Mouse (Mus musculus): ENCODE measurements around the gene Elavl1. TPM values are rescaled to one million over a fixed set of nuclear protein-coding genes. Genes with fewer than 3 reads are reported as not detected.

Elavl1 gene
- total RNA-seq, 2 experiments from 2014 or later = 56.9 to 57.7 TPM

- peak in 1 of 2 experiments; percentile 18 for DNase-seq
Measured at GRCm38 (mm10) chr8:4321031-4321430, 4.2 kb downstream of the Elavl1 start.

- DNase-seq = no peak
Measured at GRCm38 (mm10) chr8:4320404-4320803, 4.8 kb downstream of the Elavl1 start.

- DNase-seq = no peak
Measured at GRCm38 (mm10) chr8:4319573-4319872, 5.7 kb downstream of the Elavl1 start.

GRCm38 (mm10) chr8:4318796-4319572, 6.2 kb downstream of the Elavl1 start:
- DNase-seq = no peak

GRCm38 (mm10) chr8:4318124-4318523, 7.1 kb downstream of the Elavl1 start:
- no peak for DNase-seq

- no peak for DNase-seq
Measured at GRCm38 (mm10) chr8:4314852-4315251, 10.4 kb downstream of the Elavl1 start.

- DNase-seq = no peak
Measured at GRCm38 (mm10) chr8:4313254-4314124, 11.7 kb downstream of the Elavl1 start.

- DNase-seq = no peak
Measured at GRCm38 (mm10) chr8:4312104-4312503, 13.1 kb downstream of the Elavl1 start.

GRCm38 (mm10) chr8:4305838-4306237, 19.4 kb downstream of the Elavl1 start:
- DNase-seq = no peak

GRCm38 (mm10) chr8:4304124-4304547, 21.1 kb downstream of the Elavl1 start:
- DNase-seq = no peak

- no peak for DNase-seq
Measured at GRCm38 (mm10) chr8:4297822-4298221, 27.4 kb downstream of the Elavl1 start.

GRCm38 (mm10) chr8:4292738-4293137, 32.5 kb downstream of the Elavl1 start:
- DNase-seq = no peak

- no peak for DNase-seq
Measured at GRCm38 (mm10) chr8:4276111-4276465, 49.1 kb downstream of the Elavl1 start.

GRCm38 (mm10) chr8:4275275-4276110, 49.7 kb downstream of the Elavl1 start, which contains the start of gene Timm44:
Gene Timm44 (minus strand): TSS chr8:4275913.
- DNase-seq = peak; percentile 97

GRCm38 (mm10) chr8:4269609-4270008, 55.6 kb downstream of the Elavl1 start:
- DNase-seq = no peak

- no peak for DNase-seq
Measured at GRCm38 (mm10) chr8:4267627-4268026, 57.6 kb downstream of the Elavl1 start.

- no peak for DNase-seq
Measured at GRCm38 (mm10) chr8:4265160-4265914, 59.9 kb downstream of the Elavl1 start.

GRCm38 (mm10) chr8:4263105-4263791, 62.0 kb downstream of the Elavl1 start:
- DNase-seq = no peak

GRCm38 (mm10) chr8:4259805-4260170, 65.4 kb downstream of the Elavl1 start:
- no peak for DNase-seq

GRCm38 (mm10) chr8:4259125-4259804, 65.9 kb downstream of the Elavl1 start, which contains the start of gene Ctxn1:
Gene Ctxn1 (minus strand): TSS chr8:4259274.
- peak; percentile 96 for DNase-seq

Measured in heart, adult 18-20 months (tissue).